Comparison of ENCODE assay signal across 8 mouse cellular contexts in the genomic region with DNA sequence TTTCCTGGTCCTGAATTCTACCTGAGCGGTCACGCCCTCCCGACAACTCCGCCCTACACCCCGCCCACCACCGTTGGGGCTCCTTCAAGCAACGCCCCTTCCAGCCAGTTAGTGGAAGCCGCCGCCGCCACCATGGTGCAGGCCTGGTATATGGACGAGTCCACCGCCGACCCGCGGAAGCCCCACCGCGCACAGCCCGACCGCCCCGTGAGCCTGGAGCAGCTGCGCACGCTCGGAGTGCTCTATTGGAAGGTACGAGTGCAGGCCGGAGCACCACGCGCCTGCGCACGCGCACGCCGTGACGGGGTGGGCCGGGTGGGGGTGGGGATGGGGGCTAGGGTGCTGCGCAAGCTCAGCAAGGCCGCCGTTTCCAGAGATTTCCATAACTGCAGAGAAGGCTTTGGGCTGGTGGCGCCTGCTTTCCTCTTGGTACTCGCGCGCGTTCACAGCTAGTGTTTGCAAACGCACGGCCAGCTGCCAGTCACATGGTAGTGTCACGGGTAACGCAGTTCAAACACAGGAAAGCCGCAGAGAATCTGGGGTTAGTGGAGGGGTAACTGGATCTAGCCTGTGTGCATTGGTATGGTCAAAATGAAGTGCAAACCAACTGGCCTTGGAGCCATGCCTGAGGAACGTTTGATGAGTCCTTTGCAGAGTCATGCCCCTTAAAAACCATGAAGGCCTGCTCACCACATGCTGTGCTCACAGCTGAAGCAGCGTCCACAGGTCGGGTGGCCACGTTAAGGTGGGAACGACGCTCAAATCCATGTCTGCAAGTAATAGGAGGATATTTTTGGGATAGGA. TPM values are rescaled to one million over a fixed set of nuclear protein-coding genes. Genes with fewer than 3 reads are reported as not detected.
DNase-seq lines count a peak whose midpoint lies in the region; ATAC-seq lines count a peak whose summit lies in the region.

A gene (plus strand): TSS at position 111 of the 804 bp plus-strand sequence.

- peak; percentile 80 for DNase-seq in adipocyte (ENCODE audit: low spot score)
- peak; percentile 92 for DNase-seq in embryo, embryonic 10 days (ENCODE audit: low spot score)
- DNase-seq in gastrocnemius, postnatal 14 days: peak; percentile 79
- peak; percentile 86 to 92 for DNase-seq in left cerebral cortex, postnatal 10 days (ENCODE audit: extremely low spot score in 1 of 2, low spot score in 2 of 2)
- DNase-seq in right cerebral cortex, postnatal 36 days (ENCODE audit: low spot score in 2 of 2): peak; percentile 84 to 87
- DNase-seq in yolk sac, embryonic 10.5 days (ENCODE audit: low spot score): peak; percentile 93

- intact Hi-C loops in gastrocnemius, postnatal 14 days (cut with DNase I; ENCODE audit: low total_unique reads): no loop called here
- intact Hi-C loops in left cerebral cortex, postnatal 10 days (cut with DNase I): no loop called here

- peak; percentile 82 for ATAC-seq in inflammation-experienced regulatory T-cells, adult 6 months
- ATAC-seq in megakaryocyte-erythroid progenitor cell, adult 5-6 weeks (replicated peaks; ENCODE audit: low FRiP score, low TSS enrichment, poor library complexity, severe bottlenecking): peak; percentile 95

RNA-seq across cellular contexts. Expression of the gene that starts here (rescaled TPM):
- 10 to 100 TPM; 25.1 TPM for total RNA-seq in gastrocnemius, postnatal 14 days (2021)
- 10 to 100 TPM; 25.7 to 49.9 (median 41.5) TPM for polyA plus RNA-seq in inflammation-experienced regulatory T-cells, adult 6 months (2017; shearing (Covaris generic))
- total RNA-seq in left cerebral cortex, postnatal 10 days (2021): 10 to 100 TPM; 11.9 to 15.9 TPM
- total RNA-seq in megakaryocyte-erythroid progenitor cell, adult 5-6 weeks (2014; fragmentation: Nextera tagmentation): 67.5 and 76.4 TPM in 2 replicates
- total RNA-seq in megakaryocyte-erythroid progenitor cell, adult 5-6 weeks (2017): 25.8 and 33.8 TPM in 2 replicates

Comparison
In these comparisons a context has a peak if more than half of its experiments do, and no peak if none do; other contexts are left out.
1. Peak in every context shown above with its lines: DNase-seq and ATAC-seq.